Mouse (Mus musculus) spleen, adult 2 months (tissue): ENCODE measurements around the gene Heatr5b. TPM values are rescaled to one million over a fixed set of nuclear protein-coding genes. Genes with fewer than 3 reads are reported as not detected.

Experiments
- DNase-seq, 2 experiments: peaks; one replicate each; pipeline versions ENCODE4 v3.0.0 to v3.0.0-alpha.2; 2012 to 2021; ENCODE audit warnings: low spot score in 2 of 2, low read depth in 1 of 2
- H3K27ac ChIP-seq: fragments of 200-500 bp; 2 replicates; pipeline ENCODE4 v1.5.1; 2012; ENCODE audit warnings: low read length, inconsistent platforms; ENCODE audit not compliant: insufficient read depth
- H3K27me3 ChIP-seq: fragments of 200-500 bp; 2 replicates; pipeline ENCODE4 v1.6.1; 2012; ENCODE audit warnings: mild to moderate bottlenecking, moderate library complexity, low read length, inconsistent platforms; ENCODE audit not compliant: control insufficient read depth, insufficient read depth
- H3K36me3 ChIP-seq: fragments of 200-500 bp; 2 replicates; pipeline ENCODE4 v1.6.1; 2012; ENCODE audit warnings: mild to moderate bottlenecking, low read length, inconsistent platforms; ENCODE audit not compliant: control insufficient read depth, insufficient read depth
- H3K4me1 ChIP-seq: fragments of 200-500 bp; 2 replicates; pipeline ENCODE4 v1.6.1; 2011; ENCODE audit warnings: inconsistent platforms; ENCODE audit not compliant: control insufficient read depth, insufficient read depth, insufficient read length
- H3K4me3 ChIP-seq: fragments of 200-500 bp; 2 replicates; pipeline ENCODE4 v1.5.1; 2011; ENCODE audit warnings: mild to moderate bottlenecking, inconsistent platforms; ENCODE audit not compliant: insufficient read depth, insufficient read length; ENCODE audit errors: extremely low read depth
- CTCF ChIP-seq: fragments of 200-500 bp; IDR thresholded peaks from 2 replicates; pipeline ENCODE4 v1.5.1; 2011; ENCODE audit warnings: mild to moderate bottlenecking, inconsistent platforms; ENCODE audit not compliant: insufficient read depth, insufficient read length, insufficient replicate concordance; ENCODE audit errors: extremely low read depth
- POLR2A ChIP-seq: fragments of 200-500 bp; IDR thresholded peaks from 2 replicates; pipeline ENCODE4 v1.6.1; 2011; ENCODE audit warnings: low read depth, low read length, inconsistent platforms
- WGBS: fragments of 180-500 bp; shearing (Covaris S2); methylation state at CpG from one replicate; pipeline ENCODE4 v1.1.7; 2018; 5-methylcytosine and 5-hydroxymethylcytosine counted together
- polyA plus RNA-seq: library from polyadenylated mRNA; depleted of rRNA; stranded (reverse); fragments of >200 nt; gene quantifications from 2 replicates; pipeline ENCODE4 v1.2.3, GENCODE M21; 2012

Gene Heatr5b
- polyA plus RNA-seq, 1 experiment = 11.2 TPM

GRCm38 (mm10) chr17:78732056-78732455 lies 103.1 kb downstream of the Heatr5b start:
- no peaks in the 10 kb centered on the region for H3K36me3 ChIP-seq
- WGBS = 80% methylated on average over 1 of the region's 1 CpGs
- no peaks in the 10 kb centered on the region for H3K27me3 ChIP-seq
- no peak overlapping the region for H3K27ac ChIP-seq
- DNase-seq = no peak
- H3K4me1 ChIP-seq = no peaks in the 10 kb centered on the region; the same call in 1 of the 2 replicates
- no peak overlapping the region for H3K4me3 ChIP-seq
- TF ChIP-seq CTCF (no peak), POLR2A (no peak)

GRCm38 (mm10) chr17:78726746-78727449 lies 108.3 kb downstream of the Heatr5b start:
- H3K27me3 ChIP-seq = no peaks in the 10 kb centered on the region
- H3K4me3 ChIP-seq = no peak overlapping the region
- no peak overlapping the region for H3K27ac ChIP-seq
- TF ChIP-seq CTCF (no peak), POLR2A (no peak)
- no peak for DNase-seq
- 96% methylated on average over 14 of the region's 14 CpGs for WGBS
- no peaks in the 10 kb centered on the region for H3K36me3 ChIP-seq
- H3K4me1 ChIP-seq = no peaks in the 10 kb centered on the region; the same call in 1 of the 2 replicates

DNA sequence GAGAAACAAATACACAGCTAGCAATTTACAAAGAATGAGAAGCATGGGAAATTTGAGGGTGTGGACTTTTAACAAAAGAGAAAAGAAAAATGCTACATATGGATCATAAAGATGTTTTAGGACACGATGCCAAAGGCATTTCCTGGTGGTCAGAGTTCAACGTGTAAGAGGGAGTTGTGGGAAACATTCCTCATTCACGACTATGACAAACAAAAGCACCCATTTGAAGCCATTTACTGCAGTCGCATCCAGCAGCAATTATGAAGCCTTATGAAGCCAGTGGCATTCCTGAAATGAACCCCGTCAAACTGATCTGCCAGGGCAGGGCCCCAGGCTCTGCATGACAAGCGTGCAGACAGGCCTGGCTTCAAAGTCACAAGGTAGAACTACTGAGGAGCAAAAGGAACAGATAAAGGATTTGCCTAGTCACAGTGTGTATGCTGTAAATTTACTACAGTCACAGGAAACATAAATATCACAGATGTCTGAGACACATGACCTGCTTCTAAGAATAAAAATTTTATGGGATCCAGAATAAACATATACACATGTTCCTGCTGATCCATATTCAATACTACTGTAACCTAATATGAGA lies 110.6 kb downstream of the Heatr5b start:
- H3K36me3 ChIP-seq = no peaks in the 10 kb centered on the region

DNA sequence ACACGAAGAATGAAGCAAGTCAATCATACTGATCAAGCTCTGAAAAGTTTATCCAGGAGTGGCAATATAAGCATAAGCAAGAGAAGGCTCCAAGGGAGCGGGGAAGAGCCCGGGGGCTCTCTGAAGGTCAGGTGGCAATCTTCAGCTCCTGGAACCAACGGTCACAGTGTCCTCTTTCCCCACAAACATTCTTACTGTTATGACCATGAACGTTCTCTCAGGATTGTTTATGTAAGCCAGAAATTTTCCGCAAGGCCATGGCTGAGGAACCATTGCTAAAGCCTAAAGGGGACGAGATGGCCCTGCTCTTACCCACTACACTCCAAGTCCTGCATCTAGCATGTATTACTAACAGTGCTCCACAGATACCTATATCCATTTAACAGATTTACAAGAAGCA lies 113.5 kb downstream of the Heatr5b start:
- TF ChIP-seq CTCF = no peak
- no peak for TF ChIP-seq POLR2A
- 91% methylated on average over 7 of the region's 7 CpGs for WGBS
- Histone ChIP-seq H3K4me3 (no peak overlapping the region), H3K27ac (no peak overlapping the region), H3K36me3 (peaks cover 6% of the 10 kb centered on the region; the same call in 1 of the 2 replicates), H3K27me3 (no peaks in the 10 kb centered on the region), H3K4me1 (no peaks in the 10 kb centered on the region; the same call in 1 of the 2 replicates)
- no peak for DNase-seq

More for the DNA sequence above, 110.6 kb downstream of the Heatr5b start:
- Histone ChIP-seq H3K27me3 (no peaks in the 10 kb centered on the region), H3K4me1 (no peaks in the 10 kb centered on the region; the same call in 1 of the 2 replicates), H3K4me3 (no peak overlapping the region), H3K27ac (no peak overlapping the region)
- TF ChIP-seq CTCF = no peak
- TF ChIP-seq POLR2A = no peak
- WGBS = 58% methylated on average over 6 of the region's 6 CpGs
- DNase-seq = no peak

DNA sequence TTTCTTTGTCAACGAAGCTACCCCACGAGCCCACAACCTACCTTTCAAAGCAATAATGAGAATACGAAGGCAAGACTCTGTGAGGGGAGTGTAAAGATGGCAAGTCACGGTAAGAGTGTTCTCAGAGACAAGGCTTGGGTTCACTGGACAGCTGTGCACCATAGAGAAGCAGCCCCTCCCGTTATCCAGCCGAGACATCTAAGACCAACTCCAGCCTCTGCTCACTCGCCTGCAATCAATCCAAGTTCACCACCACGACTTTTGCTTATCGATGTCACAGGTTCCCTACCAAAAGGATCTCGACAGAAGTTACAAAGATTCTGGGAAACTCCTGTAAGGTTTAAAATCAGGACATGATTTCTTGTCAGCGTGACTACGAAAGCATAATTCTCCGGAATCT lies 116.1 kb downstream of the Heatr5b start:
- DNase-seq = no peak
- Histone ChIP-seq H3K4me1 (no peaks in the 10 kb centered on the region), H3K27me3 (no peaks in the 10 kb centered on the region), H3K36me3 (peaks cover 6% of the 10 kb centered on the region; the same call in 1 of the 2 replicates), H3K4me3 (no peak overlapping the region), H3K27ac (no peak overlapping the region)
- TF ChIP-seq POLR2A (no peak), CTCF (no peak)
- 94% methylated on average over 13 of the region's 13 CpGs for WGBS

GRCm38 (mm10) chr17:78710258-78710657 lies 124.9 kb downstream of the Heatr5b start:
- TF ChIP-seq POLR2A = no peak
- no peak for TF ChIP-seq CTCF

DNA sequence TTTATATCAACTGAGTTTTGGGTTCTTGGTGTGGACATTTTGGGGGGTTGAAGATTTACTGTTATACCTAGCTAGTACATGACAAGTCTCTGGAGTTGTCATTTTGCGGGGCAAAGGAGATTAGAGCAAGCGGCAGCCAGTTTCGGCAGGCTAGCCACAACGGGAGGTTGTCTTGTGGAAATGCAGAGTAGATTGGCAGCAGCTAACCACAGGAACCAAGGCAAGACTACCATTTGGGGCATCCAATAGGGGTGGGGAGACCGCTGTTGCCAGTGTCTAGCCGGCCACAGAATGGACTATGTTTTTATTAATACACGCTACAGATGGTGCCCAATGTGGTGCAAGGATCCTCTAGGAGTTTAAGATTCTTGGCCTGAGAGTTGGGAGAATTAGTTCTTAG lies 126.7 kb downstream of the Heatr5b start:
- Histone ChIP-seq H3K4me1 (no peaks in the 10 kb centered on the region), H3K4me3 (no peak overlapping the region), H3K27me3 (no peaks in the 10 kb centered on the region), H3K27ac (no peak overlapping the region), H3K36me3 (peaks cover 1% of the 10 kb centered on the region; the same call in 1 of the 2 replicates)
- no peak for TF ChIP-seq POLR2A
- TF ChIP-seq CTCF = no peak
- DNase-seq = no peak
- WGBS = 68% methylated on average over 7 of the region's 7 CpGs

More at GRCm38 (mm10) chr17:78710258-78710657, 124.9 kb downstream of the Heatr5b start:
- no peaks in the 10 kb centered on the region for H3K4me1 ChIP-seq
- H3K27ac ChIP-seq = no peak overlapping the region
- H3K27me3 ChIP-seq = no peaks in the 10 kb centered on the region
- 84% methylated on average over 2 of the region's 2 CpGs for WGBS
- no peak for DNase-seq
- H3K36me3 ChIP-seq = peaks cover under 1% of the 10 kb centered on the region; the same call in 1 of the 2 replicates
- H3K4me3 ChIP-seq = no peak overlapping the region
